Mouse (Mus musculus): ENCODE measurements around the gene Adora1. TPM values are rescaled to one million over a fixed set of nuclear protein-coding genes. Genes with fewer than 3 reads are reported as not detected.
A peak's percentile ranks its signal among the peaks of the same experiment; 100 is the strongest.

Adora1 gene
- polyA plus RNA-seq, 1 experiment from 2014 or later = 21.5 TPM

- H3K27me3 ChIP-seq (replicated peaks; ENCODE audit: control insufficient read depth, insufficient read depth, low read length) = no peaks in the 10 kb centered on the region
- 75% methylated on average over 2 of the region's 2 CpGs for WGBS
- no peak overlapping the region for H3K9ac ChIP-seq (replicated peaks; ENCODE audit: low read depth, low read length)
These were observed 34.8 kb downstream of the Adora1 start for GRCm38 (mm10) chr1:134200481-134200880.

GRCm38 (mm10) chr1:134198197-134198995, 36.8 kb downstream of the Adora1 start:
- peaks cover 10% of the 10 kb centered on the region for H3K4me1 ChIP-seq (replicated peaks; ENCODE audit: control insufficient read depth, insufficient read depth, low read length)
- no peak overlapping the region for H3K4me3 ChIP-seq (replicated peaks; ENCODE audit: low read length)
- no peak overlapping the region for H3K4me2 ChIP-seq (ENCODE audit: low read length)
- H3K9ac ChIP-seq (replicated peaks; ENCODE audit: low read depth, low read length) = no peak overlapping the region
- 0 out of 2 replicates have a peak, but pooled peaks have one; percentile 39 for ATAC-seq
- no peaks in the 10 kb centered on the region for H3K9me3 ChIP-seq (ENCODE audit: control insufficient read depth, low read length)
- no peak overlapping the region for H3K27ac ChIP-seq (ENCODE audit: low read length)
- WGBS = 69% methylated on average over 12 of the region's 12 CpGs
- no peaks in the 10 kb centered on the region for H3K27me3 ChIP-seq (replicated peaks; ENCODE audit: control insufficient read depth, insufficient read depth, low read length)
- H3K36me3 ChIP-seq (ENCODE audit: control insufficient read depth, insufficient read depth) = 0 out of 2 replicates have a peak, but pooled peaks cover 2% of the 10 kb centered on the region

More at GRCm38 (mm10) chr1:134200481-134200880, 34.8 kb downstream of the Adora1 start:
- H3K36me3 ChIP-seq (ENCODE audit: control insufficient read depth, insufficient read depth) = 0 out of 2 replicates have a peak, but pooled peaks cover 2% of the 10 kb centered on the region
- no peaks in the 10 kb centered on the region for H3K9me3 ChIP-seq (ENCODE audit: control insufficient read depth, low read length)
- no peak for ATAC-seq
- H3K4me1 ChIP-seq (replicated peaks; ENCODE audit: control insufficient read depth, insufficient read depth, low read length) = peaks cover 14% of the 10 kb centered on the region
- H3K27ac ChIP-seq (ENCODE audit: low read length) = no peak overlapping the region
- H3K4me2 ChIP-seq (ENCODE audit: low read length) = no peak overlapping the region
- no peak overlapping the region for H3K4me3 ChIP-seq (replicated peaks; ENCODE audit: low read length)

- Histone ChIP-seq H3K36me3 (ENCODE audit: control insufficient read depth, insufficient read depth) (no peaks in the 10 kb centered on the region), H3K9ac (replicated peaks; ENCODE audit: low read depth, low read length) (no peak overlapping the region), H3K9me3 (ENCODE audit: control insufficient read depth, low read length) (no peaks in the 10 kb centered on the region), H3K27me3 (replicated peaks; ENCODE audit: control insufficient read depth, insufficient read depth, low read length) (no peaks in the 10 kb centered on the region), H3K4me3 (replicated peaks; ENCODE audit: low read length) (no peak overlapping the region), H3K4me1 (replicated peaks; ENCODE audit: control insufficient read depth, insufficient read depth, low read length) (peaks cover 10% of the 10 kb centered on the region), H3K27ac (ENCODE audit: low read length) (no peak overlapping the region), H3K4me2 (ENCODE audit: low read length) (no peak overlapping the region)
- ATAC-seq = no peak
- 78% methylated on average over 15 of the region's 15 CpGs for WGBS
These were observed 37.8 kb downstream of the Adora1 start for GRCm38 (mm10) chr1:134197325-134197982.

- Histone ChIP-seq H3K9ac (replicated peaks; ENCODE audit: low read depth, low read length) (no peak overlapping the region), H3K9me3 (ENCODE audit: control insufficient read depth, low read length) (no peaks in the 10 kb centered on the region)
- WGBS = 75% methylated on average over 4 of the region's 4 CpGs
These were observed 38.8 kb downstream of the Adora1 start for GRCm38 (mm10) chr1:134196386-134196785.

GRCm38 (mm10) chr1:134195979-134196378, 39.3 kb downstream of the Adora1 start:
- no peak overlapping the region for H3K4me3 ChIP-seq (replicated peaks; ENCODE audit: low read length)
- 57% methylated on average over 4 of the region's 4 CpGs for WGBS
- no peak overlapping the region for H3K27ac ChIP-seq (ENCODE audit: low read length)
- peaks cover 10% of the 10 kb centered on the region for H3K4me1 ChIP-seq (replicated peaks; ENCODE audit: control insufficient read depth, insufficient read depth, low read length)
- no peaks in the 10 kb centered on the region for H3K9me3 ChIP-seq (ENCODE audit: control insufficient read depth, low read length)
- no peak overlapping the region for H3K9ac ChIP-seq (replicated peaks; ENCODE audit: low read depth, low read length)
- no peaks in the 10 kb centered on the region for H3K36me3 ChIP-seq (ENCODE audit: control insufficient read depth, insufficient read depth)
- H3K4me2 ChIP-seq (ENCODE audit: low read length) = no peak overlapping the region
- no peaks in the 10 kb centered on the region for H3K27me3 ChIP-seq (replicated peaks; ENCODE audit: control insufficient read depth, insufficient read depth, low read length)
- ATAC-seq = no peak

More at GRCm38 (mm10) chr1:134196386-134196785, 38.8 kb downstream of the Adora1 start:
- Histone ChIP-seq H3K27ac (ENCODE audit: low read length) (no peak overlapping the region), H3K4me3 (replicated peaks; ENCODE audit: low read length) (no peak overlapping the region), H3K4me2 (ENCODE audit: low read length) (no peak overlapping the region), H3K36me3 (ENCODE audit: control insufficient read depth, insufficient read depth) (no peaks in the 10 kb centered on the region), H3K4me1 (replicated peaks; ENCODE audit: control insufficient read depth, insufficient read depth, low read length) (peaks cover 10% of the 10 kb centered on the region), H3K27me3 (replicated peaks; ENCODE audit: control insufficient read depth, insufficient read depth, low read length) (no peaks in the 10 kb centered on the region)
- ATAC-seq = no peak

- no peaks in the 10 kb centered on the region for H3K36me3 ChIP-seq (ENCODE audit: control insufficient read depth, insufficient read depth)
- peaks cover 10% of the 10 kb centered on the region for H3K4me1 ChIP-seq (replicated peaks; ENCODE audit: control insufficient read depth, insufficient read depth, low read length)
- no peak overlapping the region for H3K9ac ChIP-seq (replicated peaks; ENCODE audit: low read depth, low read length)
- H3K27ac ChIP-seq (ENCODE audit: low read length) = no peak overlapping the region
- H3K9me3 ChIP-seq (ENCODE audit: control insufficient read depth, low read length) = no peaks in the 10 kb centered on the region
- H3K4me2 ChIP-seq (ENCODE audit: low read length) = no peak overlapping the region
- H3K4me3 ChIP-seq (replicated peaks; ENCODE audit: low read length) = no peak overlapping the region
- no peaks in the 10 kb centered on the region for H3K27me3 ChIP-seq (replicated peaks; ENCODE audit: control insufficient read depth, insufficient read depth, low read length)
- 39% methylated on average over 3 of the region's 3 CpGs for WGBS
- ATAC-seq = 0 out of 2 replicates have a peak, but pooled peaks have one; percentile 23
These were observed 39.7 kb downstream of the Adora1 start for GRCm38 (mm10) chr1:134195571-134195970.

- Histone ChIP-seq H3K4me2 (ENCODE audit: low read length) (no peak overlapping the region), H3K4me1 (replicated peaks; ENCODE audit: control insufficient read depth, insufficient read depth, low read length) (peaks cover 10% of the 10 kb centered on the region), H3K9ac (replicated peaks; ENCODE audit: low read depth, low read length) (no peak overlapping the region), H3K9me3 (ENCODE audit: control insufficient read depth, low read length) (no peaks in the 10 kb centered on the region), H3K36me3 (ENCODE audit: control insufficient read depth, insufficient read depth) (no peaks in the 10 kb centered on the region), H3K27me3 (replicated peaks; ENCODE audit: control insufficient read depth, insufficient read depth, low read length) (no peaks in the 10 kb centered on the region), H3K4me3 (replicated peaks; ENCODE audit: low read length) (no peak overlapping the region), H3K27ac (ENCODE audit: low read length) (no peak overlapping the region)
- 70% methylated on average over 2 of the region's 2 CpGs for WGBS
- ATAC-seq = no peak
These were observed 40.1 kb downstream of the Adora1 start for GRCm38 (mm10) chr1:134195117-134195516.

GRCm38 (mm10) chr1:134194298-134195022, 40.8 kb downstream of the Adora1 start:
- no peaks in the 10 kb centered on the region for H3K27me3 ChIP-seq (replicated peaks; ENCODE audit: control insufficient read depth, insufficient read depth, low read length)
- no peak overlapping the region for H3K27ac ChIP-seq (ENCODE audit: low read length)
- no peaks in the 10 kb centered on the region for H3K9me3 ChIP-seq (ENCODE audit: control insufficient read depth, low read length)
- H3K9ac ChIP-seq (replicated peaks; ENCODE audit: low read depth, low read length) = no peak overlapping the region
- ATAC-seq = no peak
- no peak overlapping the region for H3K4me2 ChIP-seq (ENCODE audit: low read length)
- H3K4me3 ChIP-seq (replicated peaks; ENCODE audit: low read length) = no peak overlapping the region
- no peaks in the 10 kb centered on the region for H3K36me3 ChIP-seq (ENCODE audit: control insufficient read depth, insufficient read depth)
- peaks cover 10% of the 10 kb centered on the region for H3K4me1 ChIP-seq (replicated peaks; ENCODE audit: control insufficient read depth, insufficient read depth, low read length)
- 75% methylated on average over 16 of the region's 16 CpGs for WGBS

GRCm38 (mm10) chr1:134193674-134194197, 41.5 kb downstream of the Adora1 start:
- H3K4me3 ChIP-seq (replicated peaks; ENCODE audit: low read length) = no peak overlapping the region
- peaks cover 17% of the 10 kb centered on the region for H3K4me1 ChIP-seq (replicated peaks; ENCODE audit: control insufficient read depth, insufficient read depth, low read length)
- no peak overlapping the region for H3K4me2 ChIP-seq (ENCODE audit: low read length)
- no peak overlapping the region for H3K27ac ChIP-seq (ENCODE audit: low read length)
- no peak overlapping the region for H3K9ac ChIP-seq (replicated peaks; ENCODE audit: low read depth, low read length)
- H3K9me3 ChIP-seq (ENCODE audit: control insufficient read depth, low read length) = no peaks in the 10 kb centered on the region
- no peaks in the 10 kb centered on the region for H3K27me3 ChIP-seq (replicated peaks; ENCODE audit: control insufficient read depth, insufficient read depth, low read length)
- no peak for ATAC-seq
- 81% methylated on average over 7 of the region's 7 CpGs for WGBS
- no peaks in the 10 kb centered on the region for H3K36me3 ChIP-seq (ENCODE audit: control insufficient read depth, insufficient read depth)

Measured in forebrain, embryonic 16.5 days (tissue).